Comparison of ENCODE assay signal across 8 mouse cellular contexts in genomic region chr10:63978101-63978500, GRCm38 (mm10). TPM values are rescaled to one million over a fixed set of nuclear protein-coding genes. Genes with fewer than 3 reads are reported as not detected.
DNase-seq lines count a peak whose midpoint lies in the region; ATAC-seq lines count a peak whose summit lies in the region.
"Had no signal": no experiment of that assay in that cellular context is flagged by ENCODE, and none has a peak within 500 bp of the region (broad histone marks: within the 10 kb centered on the region; RNA-seq: fewer than 3 reads in every experiment).

No protein-coding gene starts in this region.

- peak; percentile 57 for ATAC-seq in forebrain, embryonic 12.5 days (ENCODE audit: low FRiP score)
- ATAC-seq in intestine, embryonic 14.5 days (replicated peaks; ENCODE audit: low FRiP score, low TSS enrichment, low read depth): no peak
- ATAC-seq in neural tube, embryonic 15.5 days (ENCODE audit: low FRiP score): peak; percentile 48; the same call in 1 of the 2 replicates

- intact Hi-C loops in left cerebral cortex, postnatal 4 days (cut with DNase I): no loop called here
- intact Hi-C loops in left cerebral cortex, postnatal 36 days (cut with DNase I): no loop called here

- H3K9me3 ChIP-seq in forebrain, embryonic 12.5 days: no peaks in the 10 kb centered on the region
- H3K9me3 ChIP-seq in intestine, embryonic 14.5 days (ENCODE audit: control insufficient read depth, low read length): no peaks in the 10 kb centered on the region
- no peaks in the 10 kb centered on the region for H3K9me3 ChIP-seq in neural tube, embryonic 15.5 days (replicated peaks)

- 27% methylated on average over 11 of the region's 11 CpGs for WGBS in forebrain, embryonic 12.5 days
- WGBS in intestine, embryonic 14.5 days: 9% methylated on average over 11 of the region's 11 CpGs
- 6% methylated on average over 11 of the region's 11 CpGs for WGBS in neural tube, embryonic 15.5 days

- DNase-seq in left cerebral cortex, postnatal 4 days: peak; percentile 12
- no peak for DNase-seq in left cerebral cortex, postnatal 36 days (ENCODE audit: low spot score in 2 of 2)
- DNase-seq in intestine, embryonic 14.5 days (ENCODE audit: low spot score): peak; percentile 51
- no peak for DNase-seq in layer of hippocampus, adult 8-10 months (ENCODE audit: low spot score in 2 of 2)
- no peak for DNase-seq in left cerebral cortex, adult 18-20 months (ENCODE audit: low spot score in 2 of 2)
- DNase-seq: gastrocnemius, postnatal 10 days had no signal

- H3K9ac ChIP-seq in forebrain, embryonic 12.5 days: no peak overlapping the region
- H3K9ac ChIP-seq in intestine, embryonic 14.5 days (ENCODE audit: low read length): no peak overlapping the region
- peak overlapping the region; percentile 40 for H3K9ac ChIP-seq in neural tube, embryonic 15.5 days (replicated peaks)

- no peaks in the 10 kb centered on the region for H3K36me3 ChIP-seq in forebrain, embryonic 12.5 days (replicated peaks)
- H3K36me3 ChIP-seq in intestine, embryonic 14.5 days (ENCODE audit: control insufficient read depth, insufficient read depth, low read length): no peaks in the 10 kb centered on the region
- H3K36me3 ChIP-seq in neural tube, embryonic 15.5 days: no peaks in the 10 kb centered on the region

- peak overlapping the region; percentile 37 for H3K4me2 ChIP-seq in forebrain, embryonic 12.5 days
- H3K4me2 ChIP-seq in intestine, embryonic 14.5 days (ENCODE audit: low read length): peak overlapping the region; percentile 49
- H3K4me2 ChIP-seq in neural tube, embryonic 15.5 days: peak overlapping the region; percentile 60

- H3K4me3 ChIP-seq in forebrain, embryonic 12.5 days (replicated peaks): peak overlapping the region; percentile 7; the same call in 1 of the 2 replicates
- H3K4me3 ChIP-seq in intestine, embryonic 14.5 days (ENCODE audit: low read depth, low read length): peak overlapping the region; percentile 20; the same call in 1 of the 2 replicates
- H3K4me3 ChIP-seq in neural tube, embryonic 15.5 days (replicated peaks): peak overlapping the region; percentile 31

- H3K27ac ChIP-seq in forebrain, embryonic 12.5 days: peak overlapping the region; percentile 50; the same call in 1 of the 2 replicates
- H3K27ac ChIP-seq in intestine, embryonic 14.5 days (ENCODE audit: low read depth): no peak overlapping the region
- H3K27ac ChIP-seq in neural tube, embryonic 15.5 days (replicated peaks): peak overlapping the region; percentile 79

- peaks cover 15% of the 10 kb centered on the region for H3K4me1 ChIP-seq in forebrain, embryonic 12.5 days
- H3K4me1 ChIP-seq in intestine, embryonic 14.5 days (replicated peaks; ENCODE audit: control insufficient read depth, insufficient read depth, low read length): peaks cover 5% of the 10 kb centered on the region; the same call in 1 of the 2 replicates
- H3K4me1 ChIP-seq in neural tube, embryonic 15.5 days: peaks cover 20% of the 10 kb centered on the region

- no peaks in the 10 kb centered on the region for H3K27me3 ChIP-seq in forebrain, embryonic 12.5 days
- H3K27me3 ChIP-seq in intestine, embryonic 14.5 days (replicated peaks; ENCODE audit: control insufficient read depth, insufficient read depth, low read length): no peaks in the 10 kb centered on the region
- H3K27me3 ChIP-seq in neural tube, embryonic 15.5 days (replicated peaks): no peaks in the 10 kb centered on the region

RNA-seq across cellular contexts. Expression of gene Gm10118, which starts 50.9 kb away (rescaled TPM):
- 1 to 10 TPM; 3.5 to 4.3 TPM for total RNA-seq in left cerebral cortex, postnatal 4 days (2021)
- 10 to 100 TPM in 1 of 2 experiments, 1 to 10 TPM in 1; 5.9 to 10.4 TPM for total RNA-seq in left cerebral cortex, postnatal 36 days (2021)
- 0.14 and 0.26 TPM in 2 replicates for polyA plus RNA-seq in forebrain, embryonic 12.5 days (2016; fragmentation: Nextera tagmentation; extraction: Ambion mirVana)
- 0.45 and 0.48 TPM in 2 replicates for polyA plus RNA-seq in intestine, embryonic 14.5 days (2014; fragmentation: Nextera tagmentation; extraction: Ambion mirVana)
- polyA plus RNA-seq in neural tube, embryonic 15.5 days (2015; fragmentation: Nextera tagmentation; extraction: Ambion mirVana): 1.8 and 2.3 TPM in 2 replicates
- total RNA-seq in layer of hippocampus, adult 8-10 months (2022): 1 to 10 TPM; 2.5 to 4.0 (median 2.6) TPM
- 1 to 10 TPM; 5.4 to 5.8 TPM for total RNA-seq in left cerebral cortex, adult 18-20 months (2021)
- total RNA-seq: gastrocnemius, postnatal 10 days had no signal

Comparison
In these comparisons a context has a peak if more than half of its experiments do, and no peak if none do; other contexts are left out.
1. DNase-seq: peak in left cerebral cortex, postnatal 4 days (single experiment) and intestine, embryonic 14.5 days (single experiment); none in left cerebral cortex, postnatal 36 days (0 of 2), layer of hippocampus, adult 8-10 months (0 of 2) and left cerebral cortex, adult 18-20 months (0 of 2).
2. Peak in every context shown above with its lines, with median percentiles within 50 percentile points of each other: H3K4me2 ChIP-seq and H3K4me3 ChIP-seq.